Mouse (Mus musculus) heart, embryonic 16.5 days (tissue): Measurements from ENCODE around the gene Rnf180. TPM values are rescaled to one million over a fixed set of nuclear protein-coding genes. Genes with fewer than 3 reads are reported as not detected.

Experiments
- polyA plus RNA-seq: library from polyadenylated mRNA; unstranded; fragments of >200 nt; fragmentation: Nextera tagmentation; extraction: Ambion mirVana; gene quantifications from 2 replicates; pipeline ENCODE4 v1.2.1, GENCODE M21; 2015

Gene Rnf180
- polyA plus RNA-seq, 1 experiment from 2014 or later = 1.7 TPM

Other genes starting within 250 kb of the Rnf180 start
- gene Rgs7bp, start 239.9 kb downstream of the Rnf180 start, polyA plus RNA-seq = 2.8 and 3.0 TPM in 2 replicates
- gene 4933425L06Rik, start 212.7 kb downstream of the Rnf180 start, polyA plus RNA-seq = not detected in 2 replicates
- gene Htr1a, start 148.8 kb upstream of the Rnf180 start, polyA plus RNA-seq = not detected in 2 replicates